Mouse (Mus musculus) thymus, adult 2 months (tissue): ENCODE measurements at regions not wholly inside any gene's neighbourhood (a gene's known extent, or its start where the extent isn't known, plus 50 kb on each side); places are given as distances from the start of the nearest gene placed in this dataset.

Experiments used
- CTCF ChIP-seq: fragments of 200-500 bp; IDR thresholded peaks from 2 replicates; pipeline ENCODE4 v1.5.1; 2012; ENCODE audit warnings: mild to moderate bottlenecking, control low read depth, low read length, moderate library complexity, borderline replicate concordance; ENCODE audit not compliant: control insufficient read depth, poor library complexity, insufficient read depth; ENCODE audit errors: extremely low read depth
- POLR2A ChIP-seq: fragments of 200-500 bp; IDR thresholded peaks from 2 replicates; pipeline ENCODE4 v1.6.1; 2012; ENCODE audit warnings: mild to moderate bottlenecking, low read length, control low read depth, moderate library complexity; ENCODE audit not compliant: control insufficient read depth, poor library complexity, insufficient read depth; ENCODE audit errors: extremely low read depth

DNA sequence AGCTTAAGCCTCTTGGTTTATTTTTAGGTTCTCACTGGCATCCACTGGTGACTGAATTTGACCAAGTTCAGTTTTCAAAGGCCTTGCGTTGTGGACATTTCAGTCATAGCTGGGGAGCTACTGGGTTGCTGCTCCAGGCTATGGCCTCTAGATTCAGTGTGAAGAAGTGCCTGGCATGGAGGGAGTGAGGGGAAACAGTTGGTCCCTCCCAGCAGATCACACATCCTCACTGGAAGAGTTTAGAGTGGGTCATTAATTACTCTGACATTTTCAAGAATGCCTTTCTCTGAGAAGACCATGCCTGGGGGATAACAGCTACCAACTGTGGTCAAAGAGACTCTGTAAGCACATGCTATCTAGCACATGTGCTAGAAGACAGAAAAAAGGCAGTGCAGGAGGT lies 199.3 kb downstream of the Gm19410 start:
- TF ChIP-seq CTCF = no peak
- TF ChIP-seq POLR2A = no peak
